Mouse (Mus musculus) c-Kit-negative CD71-positive TER-119-positive erythroid progenitor cells, embryonic 14.5 days (primary cell): Measurements from ENCODE around the gene Robo3.

ENCODE experiments used
- DNase-seq: peaks from one replicate; pipeline ENCODE4 v3.0.0-alpha.2; 2013; ENCODE audit warnings: low read depth, low spot score

The Robo3 gene

GRCm38 (mm10) chr9:37368860-37369259 lies 64.2 kb downstream of the Robo3 start:
- no peak for DNase-seq

GRCm38 (mm10) chr9:37368081-37368830 lies 64.8 kb downstream of the Robo3 start:
- no peak for DNase-seq

- no peak for DNase-seq
Observed at GRCm38 (mm10) chr9:37367301-37368080, 65.6 kb downstream of the Robo3 start, which contains the start of gene Hepacam. Hepacam (plus strand) TSS chr9:37367351.

- no peak for DNase-seq
Observed at GRCm38 (mm10) chr9:37365706-37366105, 67.3 kb downstream of the Robo3 start.
